Mouse (Mus musculus): Measurements from ENCODE around the gene Gnb2. TPM values are rescaled to one million over a fixed set of nuclear protein-coding genes. Genes with fewer than 3 reads are reported as not detected.

The Gnb2 gene
- 100 to 1,000 TPM; 592 to 682 TPM for total RNA-seq (2021)
- long read RNA-seq, experiment 1, transcript Gnb2-201 (10 exons, 1,860 nt): major isoform, 276 of 340 reads
- long read RNA-seq, experiment 1, transcript Gnb2-212 (9 exons, 1,569 nt): minor isoform, 5 of 340 reads
- long read RNA-seq, experiment 1, partial matches to known transcripts: 23 of 340 reads
- long read RNA-seq, experiment 1, other reads (novel, unspliced or antisense): 36 of 340 reads
- long read RNA-seq, experiment 2, transcript Gnb2-201 (10 exons, 1,860 nt): major isoform, 190 of 229 reads
- long read RNA-seq, experiment 2, transcript Gnb2-212 (9 exons, 1,569 nt): minor isoform, 8 of 229 reads
- long read RNA-seq, experiment 2, partial matches to known transcripts: 18 of 229 reads
- long read RNA-seq, experiment 2, other reads (novel, unspliced or antisense): 11 of 229 reads

GRCm38 (mm10) chr5:137533117-137533827, at the start of gene Gnb2, which contains the start of gene Epo:
Gene Gnb2, minus strand, starts transcription at chr5:137533510.
Gene Epo, minus strand, starts transcription at chr5:137533242.
- peak; percentile 99 for DNase-seq

DNA sequence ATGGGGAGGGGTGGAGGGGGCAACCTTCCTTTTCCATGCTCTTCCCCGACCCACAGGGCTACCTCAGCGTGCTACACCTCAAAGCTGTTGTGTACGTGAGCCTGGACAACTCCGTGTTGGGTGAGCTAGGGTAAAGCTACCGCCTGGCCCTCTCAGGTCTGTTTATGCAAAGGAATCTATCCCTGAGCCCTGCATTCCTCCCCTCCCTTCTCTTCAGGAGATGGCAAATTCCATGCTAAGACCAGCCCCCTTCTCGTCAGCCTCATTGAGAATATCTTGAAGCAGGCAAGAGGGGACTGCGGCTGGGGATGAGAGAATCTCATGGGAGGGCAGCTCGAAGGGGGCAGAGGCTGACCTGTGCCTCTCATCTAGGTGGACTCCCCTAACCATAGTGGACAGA, 49.4 kb upstream of the Gnb2 start:
- DNase-seq: no peak

DNA sequence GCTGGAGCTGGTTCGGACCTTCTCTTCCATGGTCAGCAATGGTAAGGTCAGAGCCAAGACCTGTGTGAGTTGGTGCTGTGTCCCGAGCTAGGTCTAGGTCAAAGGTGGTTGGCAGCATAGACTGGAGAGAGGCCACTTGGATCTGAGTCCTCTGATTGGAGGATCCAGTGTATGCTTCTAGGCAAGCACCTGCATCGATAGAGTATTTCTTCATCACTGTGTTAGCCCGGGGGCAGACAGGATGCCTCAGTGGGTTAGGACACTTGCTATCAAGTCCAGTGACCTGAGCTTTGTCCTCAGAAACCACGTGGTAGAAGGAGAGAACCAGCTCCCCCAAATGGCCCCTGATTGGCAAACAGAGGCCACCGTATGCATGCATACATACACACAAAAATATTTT, 46.9 kb upstream of the Gnb2 start:
- DNase-seq: peak; percentile 38

DNA sequence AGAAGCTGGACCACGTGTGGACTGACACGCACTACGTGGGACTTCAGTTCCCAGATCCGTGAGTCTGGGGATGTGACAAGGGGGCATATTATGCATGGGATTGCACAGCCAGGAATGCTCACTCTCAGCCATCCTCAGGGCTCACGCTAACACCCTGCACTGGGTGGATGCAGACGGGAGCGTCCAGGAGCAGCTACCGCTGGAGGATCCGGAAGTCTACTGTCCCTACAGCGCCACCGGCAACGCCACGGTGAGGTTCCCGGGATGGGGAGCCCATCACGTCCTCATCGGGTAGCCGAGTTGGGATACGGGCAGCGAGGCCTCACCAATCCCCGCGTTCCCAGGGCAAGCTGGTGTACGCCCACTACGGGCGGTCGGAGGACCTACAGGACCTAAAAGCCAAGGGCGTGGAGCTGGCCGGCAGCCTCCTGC, 41.2 kb upstream of the Gnb2 start:
- peak; percentile 70 for DNase-seq

DNA sequence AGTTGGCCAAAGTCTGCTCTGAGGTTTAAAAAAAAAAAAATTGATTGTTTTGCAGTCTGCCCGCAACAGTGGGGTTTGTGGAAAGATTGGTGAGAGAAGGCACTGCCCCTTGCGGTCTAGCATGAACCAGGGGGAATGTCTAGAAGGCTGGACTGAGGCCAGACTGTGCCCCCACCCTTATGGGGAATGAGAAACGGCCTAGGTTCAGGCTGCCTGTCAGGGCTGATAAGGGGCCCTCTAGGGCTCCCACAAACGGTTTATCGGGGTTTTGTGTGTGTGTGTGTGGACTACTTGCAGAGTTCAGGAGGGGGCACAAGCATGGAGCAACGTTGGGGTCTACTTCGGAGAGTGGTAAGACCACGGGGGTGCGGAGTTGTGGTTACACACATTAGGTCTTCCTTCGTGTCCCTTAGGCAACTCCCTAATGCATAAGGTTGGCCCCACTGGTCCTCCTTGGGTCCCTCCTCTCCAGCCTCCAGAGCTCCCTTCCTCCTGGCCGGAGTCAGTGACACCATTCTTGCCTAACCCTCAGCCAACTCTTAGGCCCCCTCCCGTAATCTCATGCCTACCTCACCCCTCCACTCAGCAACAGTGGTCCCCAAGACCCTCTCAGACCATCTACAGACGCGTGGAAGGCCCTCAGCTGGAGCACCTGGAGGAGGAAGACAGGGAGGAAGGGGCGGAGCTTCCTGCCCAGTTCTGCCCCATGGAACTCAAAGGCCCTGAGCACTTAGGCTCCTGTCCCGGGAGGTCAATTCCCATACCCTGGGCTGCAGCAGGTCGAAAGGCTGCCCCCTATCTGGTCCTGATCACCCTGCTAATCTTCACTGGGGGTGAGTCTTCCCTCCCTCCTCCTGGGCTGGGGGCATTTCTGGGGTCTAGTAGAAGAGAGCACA, 37.6 kb upstream of the Gnb2 start:
- no peak for DNase-seq

DNA sequence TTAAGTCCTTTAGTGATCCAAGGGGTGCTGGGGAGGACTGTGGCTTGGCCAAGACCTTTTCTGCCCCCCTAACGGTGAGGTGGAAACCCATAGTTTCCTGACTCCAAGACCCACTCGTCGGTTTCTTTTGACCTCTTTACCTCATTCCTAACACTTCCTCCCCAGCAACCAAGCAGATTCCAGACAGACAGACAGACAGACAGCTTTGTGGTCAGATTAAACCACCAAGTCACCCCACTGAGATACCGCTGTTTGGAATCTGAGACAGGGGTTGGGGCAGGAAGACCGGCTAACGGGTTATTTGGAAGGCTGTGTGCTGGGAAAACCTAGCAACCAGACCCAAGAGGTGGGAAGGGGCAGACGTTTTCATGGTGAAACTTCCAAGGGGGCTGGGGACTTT, 36.9 kb upstream of the Gnb2 start:
- no peak for DNase-seq

- peak; percentile 79 for DNase-seq
Measured at GRCm38 (mm10) chr5:137569665-137570064, 36.4 kb upstream of the Gnb2 start, which contains the start of gene Tfr2. Gene Tfr2, plus strand, starts transcription at chr5:137569840.

GRCm38 (mm10) chr5:137569031-137569430, 35.7 kb upstream of the Gnb2 start:
- no peak for DNase-seq

DNA sequence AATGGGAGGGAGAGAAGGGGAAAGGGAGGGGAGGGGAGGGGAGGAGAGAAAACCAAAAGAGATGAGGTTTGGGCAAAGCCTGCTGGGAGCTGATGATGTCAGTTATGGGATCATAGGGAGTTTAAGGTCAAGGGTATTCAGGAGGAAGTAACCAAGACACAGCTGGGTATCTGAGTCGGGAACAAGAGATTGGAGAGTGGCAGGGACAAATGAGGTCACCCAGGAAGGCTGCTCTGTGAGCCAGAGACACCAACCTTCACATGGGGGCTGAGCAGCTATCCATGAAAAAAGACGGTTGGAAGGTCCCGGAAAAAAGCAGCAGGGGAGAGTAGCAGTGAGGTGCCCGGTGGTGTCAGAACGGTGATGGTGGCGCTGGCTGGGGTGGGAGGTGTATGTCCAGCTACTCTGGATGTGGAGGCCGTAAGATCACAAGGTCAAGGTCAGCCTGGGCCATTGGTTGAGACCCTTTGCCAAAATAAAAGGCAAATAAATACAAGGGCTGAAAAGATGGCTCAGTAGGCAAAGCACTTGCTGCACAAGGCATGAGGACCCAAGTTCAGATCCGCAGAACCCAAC, 35.0 kb upstream of the Gnb2 start:
- DNase-seq: peak; percentile 32

DNA sequence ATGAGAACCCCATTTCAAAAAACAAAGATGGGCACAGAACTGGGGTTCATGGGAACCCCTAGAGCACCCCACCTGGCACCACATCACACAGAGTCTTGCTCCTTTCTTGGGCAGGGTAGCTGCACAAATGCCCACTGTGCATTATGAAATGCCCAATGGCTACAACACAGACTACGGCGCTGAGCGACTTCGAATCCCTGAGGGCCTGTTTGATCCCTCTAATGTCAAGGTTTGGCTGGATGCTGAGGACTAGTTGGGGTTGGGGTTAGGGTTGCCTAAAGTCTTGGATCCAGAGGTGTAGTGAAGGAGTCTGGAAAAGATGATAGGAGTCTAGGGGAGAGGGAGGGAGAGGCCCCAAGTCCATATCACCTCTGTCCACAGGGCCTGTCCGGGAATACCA, 33.1 kb upstream of the Gnb2 start:
- no peak for DNase-seq

GRCm38 (mm10) chr5:137565744-137566143, 32.4 kb upstream of the Gnb2 start:
- DNase-seq: no peak

DNA sequence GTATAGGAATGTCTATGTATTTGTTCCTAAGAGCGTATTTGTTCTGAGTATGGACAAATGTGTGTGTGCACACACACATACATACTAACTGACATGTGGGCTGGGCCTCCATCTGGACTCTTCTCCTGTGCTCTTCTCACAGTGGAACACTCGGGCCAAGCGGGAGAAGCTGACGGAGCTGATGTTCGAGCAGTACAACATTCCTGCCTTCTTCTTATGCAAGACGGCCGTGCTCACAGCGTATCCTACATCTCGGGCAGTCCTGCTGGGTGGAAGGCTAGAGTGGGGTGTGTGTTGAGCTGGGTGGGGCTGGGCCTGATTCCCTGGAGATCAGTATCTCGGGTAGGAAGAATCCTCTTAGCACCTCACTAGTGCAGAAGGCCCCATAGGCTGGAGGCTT, 29.7 kb upstream of the Gnb2 start:
- no peak for DNase-seq

DNA sequence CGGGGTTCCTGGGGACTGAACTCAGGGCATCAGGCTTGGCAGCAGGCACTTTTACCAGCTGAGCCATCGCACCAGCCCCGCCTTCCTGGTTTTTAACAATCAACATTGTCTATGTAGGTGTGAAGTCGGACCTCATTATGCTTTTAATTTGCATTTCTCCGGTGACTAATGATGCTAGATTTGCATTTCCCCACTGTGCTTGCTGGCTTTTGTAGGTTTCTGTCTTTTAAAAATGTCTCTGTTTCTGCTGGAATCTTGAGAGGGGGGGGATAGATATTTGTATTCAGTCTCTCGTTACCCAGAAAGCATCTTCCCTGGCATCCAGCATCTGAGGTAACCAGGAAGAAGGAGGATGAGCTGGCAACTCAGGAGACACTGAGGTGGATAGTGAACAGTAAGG, 28.2 kb upstream of the Gnb2 start:
- no peak for DNase-seq

- DNase-seq: no peak
Measured at GRCm38 (mm10) chr5:137553898-137554297, 20.6 kb upstream of the Gnb2 start.

GRCm38 (mm10) chr5:137553411-137553837, 20.1 kb upstream of the Gnb2 start, which contains the start of gene Actl6b:
Gene Actl6b, plus strand, starts transcription at chr5:137553517.
- peak; percentile 90 for DNase-seq

DNA sequence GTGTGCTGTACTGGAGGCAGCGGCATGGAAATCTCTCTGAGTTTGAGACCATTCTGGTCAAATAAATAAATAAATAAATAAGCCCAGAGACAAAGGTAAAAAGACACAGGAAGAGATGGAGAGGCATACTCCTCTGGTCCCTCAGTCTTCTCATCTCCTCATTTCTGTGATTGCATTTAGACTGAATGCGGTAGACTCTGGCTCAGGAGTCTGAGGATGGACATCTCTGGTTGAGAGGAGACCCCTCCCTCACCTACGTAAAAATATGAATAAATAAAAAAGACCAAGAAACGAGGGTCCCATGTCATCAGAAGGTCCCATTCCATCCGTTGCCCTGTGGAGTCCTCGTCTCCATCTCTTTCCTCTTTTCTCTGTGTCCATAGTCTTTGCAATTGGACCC, 19.7 kb upstream of the Gnb2 start:
- no peak for DNase-seq

- no peak for DNase-seq
Measured at GRCm38 (mm10) chr5:137551119-137551518, 17.8 kb upstream of the Gnb2 start.

DNA sequence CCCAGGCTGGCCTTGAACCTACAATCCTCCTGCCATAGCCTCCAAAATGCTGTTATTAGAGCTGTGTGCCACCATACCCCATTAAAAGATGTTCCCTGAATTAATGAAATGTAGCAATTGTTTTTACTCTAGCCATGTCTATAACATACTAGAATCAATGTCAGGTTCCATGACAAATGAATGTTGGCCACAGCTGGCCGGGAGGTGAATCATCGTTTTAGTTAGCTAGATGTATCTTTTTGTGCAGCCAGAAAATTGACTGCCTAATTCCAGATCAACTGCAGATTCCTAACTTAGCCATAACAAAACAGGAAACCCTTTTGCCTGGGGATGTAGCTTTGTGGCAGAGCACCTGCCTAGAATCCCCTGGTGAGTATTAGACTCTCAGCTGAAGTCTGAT, 16.5 kb upstream of the Gnb2 start:
- no peak for DNase-seq

DNA sequence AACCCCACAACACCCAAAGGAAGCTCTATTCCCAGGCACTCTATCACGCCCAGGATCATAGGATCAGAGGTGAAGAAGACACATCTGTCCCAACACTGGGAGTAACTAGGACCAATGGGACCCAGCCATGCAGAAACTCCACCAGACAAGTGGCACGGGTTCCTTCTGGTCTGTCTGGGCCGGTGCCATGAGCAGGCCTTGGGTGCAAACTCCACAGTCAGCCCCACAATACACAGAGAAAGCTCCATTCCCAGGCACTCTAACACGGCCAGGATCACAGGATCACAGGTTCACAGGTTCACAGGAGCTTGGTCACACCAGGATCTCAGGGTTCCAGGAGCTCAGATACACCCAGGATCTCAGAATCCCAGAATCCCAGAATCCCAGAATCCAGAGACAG, 12.3 kb upstream of the Gnb2 start:
- DNase-seq: no peak

DNA sequence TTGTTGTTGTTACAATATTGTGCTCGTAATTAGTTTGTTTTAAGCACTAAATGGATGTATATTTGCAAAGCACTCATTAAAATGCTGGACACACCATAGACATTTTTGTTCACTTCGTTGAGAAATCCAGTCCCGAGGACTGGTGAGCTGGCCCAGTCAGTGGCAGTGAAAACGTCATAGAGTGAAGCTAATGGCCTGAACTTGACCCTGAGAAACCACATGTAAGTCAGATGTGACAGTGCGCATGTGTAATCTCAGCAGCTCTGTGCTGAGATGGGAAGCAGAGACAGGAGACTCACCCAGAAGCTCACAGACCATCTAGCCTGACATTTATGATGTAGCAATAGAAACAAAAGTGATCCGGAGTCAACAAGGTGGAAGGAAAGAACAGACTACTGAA, 11.6 kb upstream of the Gnb2 start:
- DNase-seq: no peak

DNA sequence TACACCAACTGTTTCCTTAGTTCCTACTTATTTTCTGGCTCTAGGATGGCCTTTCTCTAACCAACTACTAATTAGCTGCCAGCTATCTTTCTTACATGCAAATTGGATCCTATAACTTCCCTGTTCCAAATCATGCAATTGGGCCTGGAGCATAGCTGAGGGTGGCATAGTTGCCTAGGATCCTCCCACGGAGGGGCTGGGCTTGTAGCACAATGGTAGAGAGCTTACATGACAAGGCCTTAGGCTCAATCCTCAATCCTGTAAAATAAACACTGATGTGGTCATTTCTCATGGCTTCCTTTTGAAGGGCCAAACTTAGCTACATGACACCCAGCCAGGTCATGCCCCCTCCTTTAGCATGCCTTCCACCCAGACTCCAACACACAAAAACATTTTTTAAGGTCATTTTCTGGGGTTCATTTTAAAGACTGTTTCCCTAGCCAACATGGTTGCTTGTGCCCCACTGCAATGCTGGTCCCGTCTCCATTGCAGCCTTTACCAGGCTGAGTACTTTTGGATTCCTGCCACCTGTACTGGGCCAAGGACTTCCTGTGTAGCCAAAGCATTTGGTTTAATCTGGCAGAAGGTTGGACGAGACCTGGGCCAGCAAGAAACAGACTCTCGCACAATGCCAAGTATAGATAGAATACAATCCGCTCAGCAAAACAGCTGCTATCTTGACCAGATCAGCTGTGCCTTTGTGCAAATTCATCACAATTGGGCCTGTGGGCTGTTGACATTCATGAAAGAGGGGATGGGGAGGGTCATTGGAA, 8.6 kb upstream of the Gnb2 start:
- peak; percentile 68 for DNase-seq

Data from adrenal gland, postnatal 10 days (tissue).